ENCODE assay signal across 8 mouse cellular contexts in genomic region chr13:56151404-56152226, GRCm38 (mm10). TPM values are rescaled to one million over a fixed set of nuclear protein-coding genes. Genes with fewer than 3 reads are reported as not detected.
DNase-seq lines count a peak whose midpoint lies in the region; ATAC-seq lines count a peak whose summit lies in the region.

No protein-coding gene starts in this region.

- H3K9me3 ChIP-seq in limb, embryonic 12.5 days: no peaks in the 10 kb centered on the region
- no peaks in the 10 kb centered on the region for H3K9me3 ChIP-seq in midbrain, embryonic 13.5 days
- H3K9me3 ChIP-seq in stomach, embryonic 15.5 days: no peaks in the 10 kb centered on the region

- peak; percentile 84 for ATAC-seq in frontal cortex, adult (ENCODE audit: low TSS enrichment)
- ATAC-seq in inflammation-experienced regulatory T-cells, adult 6 months: peak; percentile 78
- ATAC-seq in limb, embryonic 12.5 days (ENCODE audit: insufficient number of reproducible peaks, insufficient read depth, low FRiP score, low TSS enrichment, low read depth): peak; percentile 39; the same call in 1 of the 2 replicates
- 0 out of 2 replicates have a peak, but pooled peaks have one; percentile 17 for ATAC-seq in midbrain, embryonic 13.5 days
- ATAC-seq in stomach, embryonic 15.5 days (ENCODE audit: insufficient read depth, low FRiP score, low read depth): no peak

- WGBS in limb, embryonic 12.5 days: 32% methylated on average over 22 of the region's 22 CpGs
- 53% methylated on average over 22 of the region's 22 CpGs for WGBS in midbrain, embryonic 13.5 days
- 46% methylated on average over 22 of the region's 22 CpGs for WGBS in stomach, embryonic 15.5 days

- peak overlapping the region; percentile 6; the same call in 1 of the 2 replicates for H3K4me3 ChIP-seq in limb, embryonic 12.5 days (replicated peaks)
- no peak overlapping the region for H3K4me3 ChIP-seq in midbrain, embryonic 13.5 days (replicated peaks)
- H3K4me3 ChIP-seq in stomach, embryonic 15.5 days (replicated peaks): no peak overlapping the region

- H3K9ac ChIP-seq in limb, embryonic 12.5 days (replicated peaks): no peak overlapping the region
- H3K9ac ChIP-seq in midbrain, embryonic 13.5 days (replicated peaks): no peak overlapping the region
- no peak overlapping the region for H3K9ac ChIP-seq in stomach, embryonic 15.5 days

- peak; percentile 60 to 63 for DNase-seq in right cerebral cortex, adult 2 months (ENCODE audit: low spot score in 2 of 2)
- no peak for DNase-seq in right cerebral cortex, postnatal 25 days
- DNase-seq in cerebellum, postnatal 10 days: peak; percentile 86 to 90

- peaks cover 51% of the 10 kb centered on the region for H3K4me1 ChIP-seq in limb, embryonic 12.5 days (replicated peaks)
- H3K4me1 ChIP-seq in midbrain, embryonic 13.5 days (replicated peaks): 0 out of 2 replicates have a peak, but pooled peaks cover 6% of the 10 kb centered on the region
- H3K4me1 ChIP-seq in stomach, embryonic 15.5 days: peaks cover 10% of the 10 kb centered on the region

- no peaks in the 10 kb centered on the region for H3K36me3 ChIP-seq in limb, embryonic 12.5 days
- no peaks in the 10 kb centered on the region for H3K36me3 ChIP-seq in midbrain, embryonic 13.5 days
- H3K36me3 ChIP-seq in stomach, embryonic 15.5 days: no peaks in the 10 kb centered on the region

- H3K4me2 ChIP-seq in limb, embryonic 12.5 days: peak overlapping the region; percentile 43
- no peak overlapping the region for H3K4me2 ChIP-seq in midbrain, embryonic 13.5 days (replicated peaks)
- peak overlapping the region; percentile 32 for H3K4me2 ChIP-seq in stomach, embryonic 15.5 days

- peak overlapping the region; percentile 74 for H3K27ac ChIP-seq in limb, embryonic 12.5 days
- H3K27ac ChIP-seq in midbrain, embryonic 13.5 days: no peak overlapping the region
- H3K27ac ChIP-seq in stomach, embryonic 15.5 days: no peak overlapping the region; the same call in 1 of the 2 replicates

- H3K27me3 ChIP-seq in limb, embryonic 12.5 days: no peaks in the 10 kb centered on the region
- H3K27me3 ChIP-seq in midbrain, embryonic 13.5 days: peaks cover 5% of the 10 kb centered on the region; the same call in 1 of the 2 replicates
- H3K27me3 ChIP-seq in stomach, embryonic 15.5 days (replicated peaks): no peaks in the 10 kb centered on the region

RNA-seq across cellular contexts. Expression of gene H2afy, which starts 15.5 kb away (rescaled TPM):
- 100 to 1,000 TPM; 112 to 148 (median 117) TPM for polyA plus RNA-seq in inflammation-experienced regulatory T-cells, adult 6 months (2017; shearing (Covaris generic))
- 607 and 623 TPM in 2 replicates for polyA plus RNA-seq in limb, embryonic 12.5 days (2016; fragmentation: Nextera tagmentation; extraction: Ambion mirVana)
- polyA plus RNA-seq in midbrain, embryonic 13.5 days (2015; fragmentation: Nextera tagmentation; extraction: Ambion mirVana): 414 and 443 TPM in 2 replicates
- 311 and 348 TPM in 2 replicates for polyA plus RNA-seq in stomach, embryonic 15.5 days (2015; fragmentation: Nextera tagmentation; extraction: Ambion mirVana)

RNA-seq across cellular contexts. Expression of gene Tifab, which starts 27.1 kb away (rescaled TPM):
- polyA plus RNA-seq in inflammation-experienced regulatory T-cells, adult 6 months (2017; shearing (Covaris generic)): under 1 TPM in 1 of 3 experiments, not detected in 2; 0.91 TPM
- polyA plus RNA-seq in limb, embryonic 12.5 days (2016; fragmentation: Nextera tagmentation; extraction: Ambion mirVana): 1.3 and 1.7 TPM in 2 replicates
- polyA plus RNA-seq in midbrain, embryonic 13.5 days (2015; fragmentation: Nextera tagmentation; extraction: Ambion mirVana): 0.61 and 0.90 TPM in 2 replicates
- polyA plus RNA-seq in stomach, embryonic 15.5 days (2015; fragmentation: Nextera tagmentation; extraction: Ambion mirVana): 4.0 and 5.0 TPM in 2 replicates
